Mouse (Mus musculus) kidney, embryonic 15.5 days (tissue): ENCODE data around the gene Cd320. TPM values are rescaled to one million over a fixed set of nuclear protein-coding genes. Genes with fewer than 3 reads are reported as not detected.

ENCODE experiments used
- ATAC-seq: fragments of 200-750 bp; cut with Nextera tagmentation; replicated peaks from 2 replicates; pipeline ENCODE4 v1.8.0; 2017; ENCODE audit warnings: moderate TSS enrichment; ENCODE audit not compliant: low FRiP score
- H3K27ac ChIP-seq: fragments of 300-500 bp; sonication (generic); 2 replicates; pipeline ENCODE4 v1.5.1; 2015; ENCODE audit warnings: mild to moderate bottlenecking, inconsistent platforms
- H3K27me3 ChIP-seq: fragments of 300-500 bp; sonication (generic); 2 replicates; pipeline ENCODE4 v1.6.1; 2015; ENCODE audit warnings: inconsistent platforms
- H3K36me3 ChIP-seq: fragments of 300-500 bp; sonication (generic); 2 replicates; pipeline ENCODE4 v1.6.1; 2015; ENCODE audit warnings: inconsistent platforms
- H3K4me1 ChIP-seq: fragments of 300-500 bp; sonication (generic); 2 replicates; pipeline ENCODE4 v1.6.1; 2015; ENCODE audit warnings: inconsistent platforms
- H3K4me2 ChIP-seq: fragments of 300-500 bp; sonication (generic); 2 replicates; pipeline ENCODE4 v1.6.1; 2015; ENCODE audit warnings: moderate library complexity, mild to moderate bottlenecking, inconsistent platforms
- H3K4me3 ChIP-seq: fragments of 300-500 bp; sonication (generic); replicated peaks from 2 replicates; pipeline ENCODE4 v1.5.1; 2015; ENCODE audit warnings: mild to moderate bottlenecking, inconsistent platforms
- H3K9ac ChIP-seq: fragments of 300-500 bp; sonication (generic); 2 replicates; pipeline ENCODE4 v1.6.1; 2015; ENCODE audit warnings: mild to moderate bottlenecking, inconsistent platforms
- H3K9me3 ChIP-seq: fragments of 300-500 bp; sonication (generic); replicated peaks from 2 replicates; pipeline ENCODE4 v1.6.1; 2016; ENCODE audit warnings: inconsistent platforms
- WGBS: fragments of 180-500 bp; shearing (Covaris S2); methylation state at CpG from one replicate; pipeline ENCODE4 v1.1.7; 2015; ENCODE audit warnings: mixed read lengths; 5-methylcytosine and 5-hydroxymethylcytosine counted together
- polyA plus RNA-seq: library from polyadenylated mRNA; unstranded; fragments of >200 nt; fragmentation: Nextera tagmentation; extraction: Ambion mirVana; gene quantifications from 2 replicates; pipeline ENCODE4 v1.2.1, GENCODE M21; 2015

Cd320 gene
- 97.9 and 102 TPM in 2 replicates for polyA plus RNA-seq

DNA sequence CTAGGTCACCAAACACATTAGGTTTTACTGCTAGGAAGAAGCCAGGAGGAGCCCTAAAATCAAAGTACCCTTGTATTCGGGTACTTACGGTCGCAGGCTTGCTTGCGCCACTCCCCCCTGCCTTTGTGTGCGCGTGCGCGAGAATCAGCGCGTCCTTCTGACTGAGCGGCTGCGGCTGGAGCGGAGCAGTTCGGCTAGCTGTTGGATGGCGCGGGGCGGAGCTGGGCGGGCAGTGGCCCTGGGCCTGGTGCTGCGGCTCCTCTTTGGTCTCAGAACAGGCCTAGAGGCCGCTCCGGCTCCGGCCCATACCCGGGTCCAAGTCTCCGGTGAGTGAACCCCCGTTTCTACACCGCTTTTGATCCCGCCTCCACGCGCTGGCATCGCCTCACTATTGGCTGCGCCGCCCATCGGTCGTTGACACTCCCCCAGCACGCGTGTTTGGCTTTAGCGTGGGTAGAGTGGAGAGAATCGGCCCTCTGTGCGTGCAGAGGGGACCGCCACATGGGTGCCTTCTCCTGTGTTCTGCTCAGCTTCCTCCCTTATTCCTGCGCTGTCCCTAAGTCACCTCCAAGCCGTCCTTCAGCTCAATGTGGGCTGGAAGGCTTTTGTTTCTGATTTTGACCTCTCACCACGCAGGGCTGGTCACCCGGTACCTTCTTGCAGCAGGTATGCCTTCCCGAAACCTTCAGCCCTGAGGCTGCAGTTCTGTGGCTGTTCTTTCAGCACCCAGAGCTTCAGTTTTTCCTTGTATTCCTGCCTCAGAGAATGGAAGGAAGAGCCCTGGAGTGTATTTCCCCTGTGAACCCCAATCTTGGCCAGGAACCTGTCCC lies at the start of gene Cd320:
Gene Cd320, plus strand, starts transcription at position 126 of the 830 bp plus-strand sequence.
- ATAC-seq = peak; percentile 93

DNA sequence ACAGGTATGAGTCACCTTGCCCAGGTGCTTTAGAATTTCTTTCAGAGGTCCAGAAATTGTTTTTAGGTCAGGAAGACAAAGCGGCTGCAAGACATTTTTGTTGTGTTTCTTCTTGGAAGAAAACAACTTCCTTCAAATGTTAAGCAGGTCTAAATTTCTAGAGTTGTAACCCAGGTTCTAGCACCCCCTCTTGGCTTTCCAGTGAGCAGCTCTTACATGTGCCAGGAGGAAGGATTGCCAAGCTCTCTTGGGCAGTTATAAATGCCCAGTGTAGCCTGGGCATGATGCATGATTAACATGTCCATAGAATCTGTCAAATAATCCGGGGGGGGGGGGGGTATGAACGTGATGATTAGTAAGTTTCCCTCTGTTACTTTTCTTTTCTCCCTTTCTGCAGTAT lies 44.6 kb upstream of the Cd320 start:
- 55% methylated on average over 3 of the region's 3 CpGs for WGBS

More for the DNA sequence above, at the start of gene Cd320:
- WGBS = under 1% methylated on average over 45 of the region's 45 CpGs
- H3K27me3 ChIP-seq = no peaks in the 10 kb centered on the region
- H3K4me2 ChIP-seq = peak within 1 kb of the TSS; percentile 85
- peak within 1 kb of the TSS; percentile 83 for H3K9ac ChIP-seq
- peaks cover 35% of the 10 kb centered on the region for H3K36me3 ChIP-seq
- peak within 1 kb of the TSS; percentile 88 for H3K27ac ChIP-seq
- peak within 1 kb of the TSS; percentile 97 for H3K4me3 ChIP-seq
- H3K4me1 ChIP-seq = peaks cover 14% of the 10 kb centered on the region
- H3K9me3 ChIP-seq = no peaks in the 10 kb centered on the region

DNA sequence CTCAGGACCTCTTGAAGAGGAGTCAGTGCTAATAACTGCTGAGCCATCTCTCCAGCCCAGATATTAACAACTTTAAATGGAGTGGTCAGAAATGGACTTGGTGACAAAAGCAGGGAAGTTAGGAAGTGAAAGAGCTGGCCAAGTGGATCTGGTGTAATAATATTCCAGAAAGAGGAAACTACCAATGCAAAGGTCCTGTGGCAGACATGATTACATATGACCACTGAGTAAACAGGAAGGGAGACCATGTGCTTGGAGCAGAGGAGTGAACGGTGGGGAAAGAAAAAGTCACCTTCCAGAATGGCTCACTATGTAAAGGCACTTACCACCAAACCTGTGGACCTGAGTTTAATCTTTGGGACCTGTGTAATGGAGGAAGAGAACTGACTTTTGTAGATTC lies 43.6 kb upstream of the Cd320 start:
- Histone ChIP-seq H3K27me3 (no peaks in the 10 kb centered on the region), H3K36me3 (no peaks in the 10 kb centered on the region), H3K4me3 (no peak overlapping the region), H3K4me2 (no peak overlapping the region), H3K4me1 (no peaks in the 10 kb centered on the region), H3K27ac (no peak overlapping the region), H3K9ac (no peak overlapping the region), H3K9me3 (no peaks in the 10 kb centered on the region)
- WGBS = 48% methylated on average over 1 of the region's 1 CpGs
- no peak for ATAC-seq

More for the DNA sequence above, 44.6 kb upstream of the Cd320 start:
- Histone ChIP-seq H3K27ac (no peak overlapping the region), H3K4me2 (no peak overlapping the region), H3K4me1 (no peaks in the 10 kb centered on the region), H3K27me3 (no peaks in the 10 kb centered on the region), H3K9ac (no peak overlapping the region), H3K9me3 (no peaks in the 10 kb centered on the region), H3K36me3 (no peaks in the 10 kb centered on the region), H3K4me3 (no peak overlapping the region)
- no peak for ATAC-seq

DNA sequence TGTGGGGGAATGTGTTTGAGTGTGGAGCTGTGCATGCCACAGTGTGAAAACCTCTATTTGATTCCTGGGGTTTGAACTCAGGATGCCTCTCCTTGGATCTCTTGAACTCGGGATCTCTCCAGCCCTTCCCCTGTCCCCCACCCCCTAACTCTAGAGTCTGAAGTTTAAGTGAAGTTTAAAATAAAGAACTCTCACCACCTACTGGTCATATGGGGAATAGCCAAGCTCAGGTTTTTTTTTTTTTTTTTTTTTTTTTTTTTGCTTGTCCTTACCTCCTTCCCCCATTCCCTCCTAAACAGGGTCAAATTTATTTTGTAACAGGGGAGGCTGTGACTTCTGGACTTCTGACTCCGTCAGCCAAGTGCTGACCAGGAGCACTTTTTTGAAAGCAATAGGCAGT lies 40.7 kb upstream of the Cd320 start:
- Histone ChIP-seq H3K36me3 (no peaks in the 10 kb centered on the region), H3K4me3 (no peak overlapping the region), H3K4me1 (no peaks in the 10 kb centered on the region), H3K9me3 (no peaks in the 10 kb centered on the region), H3K9ac (no peak overlapping the region), H3K27me3 (no peaks in the 10 kb centered on the region), H3K4me2 (no peak overlapping the region), H3K27ac (no peak overlapping the region)
- 5% methylated on average over 2 of the region's 2 CpGs for WGBS
- ATAC-seq = no peak

DNA sequence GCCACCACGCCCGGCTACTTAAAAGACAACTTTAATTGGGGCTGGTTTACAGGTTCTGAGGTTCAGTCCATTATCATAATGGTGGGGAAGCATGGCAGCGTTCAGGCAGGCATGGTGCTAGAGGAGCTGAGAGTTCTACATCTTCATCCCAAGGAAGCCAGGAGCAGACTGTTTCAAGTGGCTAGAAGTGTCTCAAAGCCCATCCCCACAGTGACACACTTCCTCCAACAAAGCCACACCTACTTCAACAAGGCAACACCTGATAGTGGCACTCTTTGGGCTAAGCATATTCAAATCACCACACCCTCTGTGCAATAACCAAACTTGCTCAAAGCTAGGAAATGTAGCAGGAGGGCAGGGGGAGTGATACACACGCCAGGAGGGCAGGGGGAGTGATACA lies 38.7 kb upstream of the Cd320 start:
- Histone ChIP-seq H3K27me3 (no peaks in the 10 kb centered on the region), H3K4me3 (no peak overlapping the region), H3K4me2 (no peak overlapping the region), H3K9me3 (no peaks in the 10 kb centered on the region), H3K4me1 (0 out of 2 replicates have a peak, but pooled peaks cover 3% of the 10 kb centered on the region), H3K36me3 (no peaks in the 10 kb centered on the region), H3K27ac (no peak overlapping the region), H3K9ac (no peak overlapping the region)
- WGBS = 58% methylated on average over 4 of the region's 4 CpGs
- no peak for ATAC-seq

DNA sequence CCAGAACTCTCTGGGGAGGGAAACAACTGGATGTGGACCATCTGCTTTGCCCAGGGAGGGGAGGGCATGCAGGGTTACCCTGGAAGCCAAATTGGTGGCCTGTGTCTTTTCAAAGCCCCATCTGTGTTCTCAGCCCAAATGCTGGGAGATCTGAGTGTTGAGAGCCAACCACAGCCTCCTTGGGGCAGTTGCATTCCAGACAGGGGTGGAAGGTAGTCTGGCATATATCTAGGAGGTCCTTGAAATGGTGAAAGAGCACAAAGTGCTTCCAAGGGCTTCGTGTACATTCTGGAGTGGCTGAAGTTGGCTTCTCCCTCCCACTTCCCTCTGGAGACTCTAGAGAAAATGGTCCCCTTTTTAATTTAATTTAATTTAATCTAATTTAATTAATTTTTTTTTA lies 38.1 kb upstream of the Cd320 start:
- no peak overlapping the region for H3K9ac ChIP-seq
- H3K9me3 ChIP-seq = no peaks in the 10 kb centered on the region
- no peak overlapping the region for H3K4me2 ChIP-seq
- H3K4me1 ChIP-seq = 0 out of 2 replicates have a peak, but pooled peaks cover 3% of the 10 kb centered on the region
- H3K4me3 ChIP-seq = no peak overlapping the region
- ATAC-seq = no peak
- no peaks in the 10 kb centered on the region for H3K36me3 ChIP-seq
- no peaks in the 10 kb centered on the region for H3K27me3 ChIP-seq
- WGBS = 50% methylated on average over 1 of the region's 1 CpGs
- no peak overlapping the region for H3K27ac ChIP-seq

DNA sequence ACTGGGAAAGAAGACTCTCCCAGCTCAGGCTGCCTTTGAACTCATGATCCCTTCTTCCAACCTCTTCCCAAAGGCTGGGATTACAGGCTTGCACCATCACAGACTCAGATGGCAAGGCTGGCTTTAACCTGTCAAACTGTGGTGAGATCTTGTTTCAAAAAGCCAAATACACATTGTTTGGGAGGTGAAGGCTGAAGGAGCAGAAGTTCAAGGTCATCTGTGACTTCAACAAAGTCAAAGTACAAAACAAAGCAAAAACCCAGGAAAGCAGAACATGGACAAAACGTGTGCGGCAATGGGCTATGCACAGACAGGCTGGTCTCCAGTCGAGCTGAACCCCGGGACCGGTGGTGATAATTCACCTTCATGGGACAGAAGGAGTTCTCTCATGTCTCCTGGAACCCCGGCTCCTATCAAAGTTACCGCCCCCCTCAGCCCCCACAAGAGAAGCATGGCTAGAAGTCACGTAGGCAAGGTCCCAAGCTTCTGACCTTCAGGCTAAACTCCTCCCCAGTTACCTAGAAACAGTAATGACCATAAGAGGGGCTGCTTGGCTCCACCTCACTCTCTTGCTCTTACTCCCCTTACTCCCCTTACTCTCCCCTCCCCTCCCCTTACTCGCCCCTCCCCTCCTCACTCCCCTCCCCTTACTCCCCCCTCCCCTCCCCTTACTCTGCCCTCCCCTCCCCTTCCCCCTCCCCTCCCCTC lies 35.6 kb upstream of the Cd320 start:
- Histone ChIP-seq H3K36me3 (no peaks in the 10 kb centered on the region), H3K4me1 (peaks cover 20% of the 10 kb centered on the region)

DNA sequence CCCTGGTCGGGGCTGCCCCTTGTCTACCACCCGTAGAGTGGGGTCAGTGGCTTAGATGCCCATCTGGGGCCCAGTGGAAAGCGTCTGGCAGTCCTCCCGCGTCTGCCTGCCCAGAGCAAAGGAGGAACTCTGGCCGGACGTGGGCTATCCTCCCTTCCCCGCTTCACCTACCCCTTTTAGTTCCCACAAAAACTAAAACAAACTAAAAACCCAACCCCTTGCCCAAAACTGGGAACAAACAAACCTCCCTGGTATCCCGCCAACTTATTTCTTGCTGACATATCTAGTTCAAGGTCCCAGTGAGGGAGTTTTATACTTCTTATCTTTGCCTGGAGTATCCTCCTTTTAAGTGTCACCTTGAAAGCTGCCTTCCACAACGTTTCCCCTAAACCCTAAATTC lies 34.7 kb upstream of the Cd320 start:
- no peak overlapping the region for H3K9ac ChIP-seq
- WGBS = 37% methylated on average over 10 of the region's 10 CpGs
- no peaks in the 10 kb centered on the region for H3K27me3 ChIP-seq
- 0 out of 2 replicates have a peak overlapping the region, but pooled peaks have one; percentile 5 for H3K4me2 ChIP-seq
- no peak for ATAC-seq
- H3K4me3 ChIP-seq = no peak overlapping the region
- H3K27ac ChIP-seq = no peak overlapping the region
- peaks cover 29% of the 10 kb centered on the region for H3K4me1 ChIP-seq
- H3K36me3 ChIP-seq = no peaks in the 10 kb centered on the region
- H3K9me3 ChIP-seq = no peaks in the 10 kb centered on the region

More for the DNA sequence above, 35.6 kb upstream of the Cd320 start:
- Histone ChIP-seq H3K27ac (no peak overlapping the region), H3K27me3 (no peaks in the 10 kb centered on the region), H3K4me2 (no peak overlapping the region), H3K4me3 (no peak overlapping the region), H3K9me3 (no peaks in the 10 kb centered on the region), H3K9ac (no peak overlapping the region)
- 29% methylated on average over 9 of the region's 9 CpGs for WGBS
- no peak for ATAC-seq

DNA sequence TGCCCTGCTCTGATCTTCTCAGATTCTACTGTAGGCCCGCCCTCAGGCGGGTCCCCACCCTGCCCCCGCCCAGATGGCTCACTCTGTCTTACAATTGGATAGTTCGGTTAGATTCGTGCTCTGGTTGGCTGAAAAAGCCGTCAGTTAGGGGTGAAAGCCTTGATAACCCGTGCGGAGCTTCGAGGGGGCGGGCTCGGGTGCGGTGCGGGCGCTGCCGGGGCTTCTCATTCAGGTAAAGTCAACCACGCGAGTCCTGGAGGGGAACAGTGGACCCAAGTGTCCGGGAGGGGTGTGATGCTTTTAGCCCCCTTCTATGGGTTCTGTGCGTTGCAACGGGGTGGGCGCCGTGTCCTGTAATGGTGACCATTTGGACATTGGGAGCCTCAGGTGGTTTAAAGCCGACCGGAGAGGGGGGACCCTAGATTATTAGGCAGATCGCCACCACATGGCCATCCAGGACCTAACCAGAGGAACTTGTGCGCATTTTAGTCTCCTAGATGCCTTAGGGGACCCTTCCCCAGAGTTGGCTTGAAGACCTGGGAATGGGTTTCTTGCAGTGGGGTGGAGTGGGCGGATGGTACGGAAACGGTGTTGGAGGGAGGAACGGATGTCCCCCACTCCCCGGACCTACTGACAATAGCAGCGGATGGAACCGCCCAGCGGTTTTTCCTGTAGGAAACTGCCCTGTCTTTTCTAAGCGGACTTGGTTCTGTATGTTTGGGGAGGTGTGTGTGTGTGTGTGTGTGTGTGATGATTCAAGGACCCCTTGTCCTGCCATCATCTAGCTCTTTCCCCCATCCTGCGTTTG lies 32.4 kb upstream of the Cd320 start, which contains the start of gene Kank3:
Gene Kank3, plus strand, starts transcription at position 186 of the 808 bp plus-strand sequence.
- under 1% methylated on average over 36 of the region's 36 CpGs for WGBS

DNA sequence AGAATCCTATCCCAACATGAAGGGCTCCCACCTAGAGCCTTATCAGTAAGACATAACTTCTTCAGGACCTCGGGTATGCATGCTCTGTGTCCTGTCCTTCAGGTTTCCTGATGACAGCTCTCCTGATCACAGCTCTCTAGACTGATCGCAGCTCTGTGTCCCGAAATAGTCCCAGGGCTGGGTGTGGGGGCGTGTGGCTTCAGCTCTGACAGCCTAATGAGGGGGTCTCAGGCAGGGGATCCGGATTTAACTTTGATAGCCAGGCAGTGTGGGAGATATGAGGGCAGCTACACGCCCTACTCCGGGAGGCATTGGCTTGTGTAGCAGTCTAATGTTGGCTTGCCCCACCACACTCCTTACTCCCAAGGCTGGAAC lies 31.8 kb upstream of the Cd320 start:
- no peaks in the 10 kb centered on the region for H3K36me3 ChIP-seq
- peak overlapping the region; percentile 69 for H3K27ac ChIP-seq
- H3K4me3 ChIP-seq = peak overlapping the region; percentile 55
- peak overlapping the region; percentile 33; the same call in 1 of the 2 replicates for H3K9ac ChIP-seq
- peak overlapping the region; percentile 87 for H3K4me2 ChIP-seq
- H3K9me3 ChIP-seq = no peaks in the 10 kb centered on the region
- H3K4me1 ChIP-seq = peaks cover 34% of the 10 kb centered on the region
- no peak for ATAC-seq
- no peaks in the 10 kb centered on the region for H3K27me3 ChIP-seq
- 9% methylated on average over 7 of the region's 7 CpGs for WGBS

More for the DNA sequence above, 32.4 kb upstream of the Cd320 start, which contains the start of gene Kank3:
- H3K27ac ChIP-seq = peak within 1 kb of the TSS; percentile 69
- H3K9me3 ChIP-seq = no peaks in the 10 kb centered on the region
- no peaks in the 10 kb centered on the region for H3K27me3 ChIP-seq
- H3K4me1 ChIP-seq = peaks cover 34% of the 10 kb centered on the region
- H3K9ac ChIP-seq = peak within 1 kb of the TSS; percentile 53
- peak within 1 kb of the TSS; percentile 55 for H3K4me3 ChIP-seq
- H3K36me3 ChIP-seq = no peaks in the 10 kb centered on the region
- ATAC-seq = peak; percentile 96
- peak within 1 kb of the TSS; percentile 87 for H3K4me2 ChIP-seq

DNA sequence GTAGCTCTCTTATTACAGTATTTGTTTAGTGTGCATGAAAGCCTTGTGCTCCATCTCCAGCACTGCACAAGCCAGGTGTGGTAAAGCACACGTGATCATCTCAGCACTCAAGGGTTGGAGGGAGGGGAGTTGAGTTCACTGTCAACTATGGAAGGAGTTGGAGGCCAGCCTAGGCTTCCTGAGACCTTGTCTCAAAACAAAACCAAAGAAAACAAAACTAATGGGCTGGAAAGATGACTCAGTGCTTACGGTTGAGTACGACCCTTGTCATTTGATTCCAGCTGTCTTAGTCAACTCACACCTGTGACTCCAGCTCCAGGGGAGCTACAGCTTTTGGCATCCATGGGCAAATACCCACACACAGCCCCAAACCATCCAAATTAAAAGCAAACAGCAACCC lies 30.4 kb upstream of the Cd320 start:
- no peaks in the 10 kb centered on the region for H3K9me3 ChIP-seq
- no peaks in the 10 kb centered on the region for H3K27me3 ChIP-seq
- no peak overlapping the region for H3K9ac ChIP-seq
- no peak for ATAC-seq
- WGBS = 10% methylated on average over 3 of the region's 3 CpGs
- peak overlapping the region; percentile 77 for H3K27ac ChIP-seq
- no peaks in the 10 kb centered on the region for H3K36me3 ChIP-seq
- peaks cover 41% of the 10 kb centered on the region for H3K4me1 ChIP-seq
- H3K4me3 ChIP-seq = peak overlapping the region; percentile 55; the same call in 1 of the 2 replicates
- peak overlapping the region; percentile 87 for H3K4me2 ChIP-seq
